Mouse (Mus musculus) liver, embryonic 11.5 days (tissue): Measurements from ENCODE around the gene Pbld1. TPM values are rescaled to one million over a fixed set of nuclear protein-coding genes. Genes with fewer than 3 reads are reported as not detected.

Source experiments
- ATAC-seq: fragments of 200-750 bp; cut with Nextera tagmentation; replicated peaks from 2 replicates; pipeline ENCODE4 v1.8.0; 2017; ENCODE audit warnings: moderate number of reproducible peaks, mild to moderate bottlenecking, moderate TSS enrichment, moderate library complexity; ENCODE audit not compliant: low FRiP score
- DNase-seq: peaks from one replicate; pipeline ENCODE4 v3.0.0-alpha.2; 2017; ENCODE audit warnings: low spot score
- H3K27ac ChIP-seq: fragments of 300-500 bp; sonication (generic); 2 replicates; pipeline ENCODE4 v1.5.1; 2014; ENCODE audit warnings: mild to moderate bottlenecking, low read depth, low read length, control low read depth
- H3K27me3 ChIP-seq: fragments of 300-500 bp; sonication (generic); replicated peaks from 2 replicates; pipeline ENCODE4 v1.6.1; 2014; ENCODE audit warnings: low read length, mixed read lengths; ENCODE audit not compliant: control insufficient read depth, insufficient read depth
- H3K36me3 ChIP-seq: fragments of 300-500 bp; sonication (generic); 2 replicates; pipeline ENCODE4 v1.6.1; 2014; ENCODE audit warnings: mild to moderate bottlenecking, low read length, moderate library complexity, mixed read lengths; ENCODE audit not compliant: control insufficient read depth, insufficient read depth
- H3K4me1 ChIP-seq: fragments of 300-500 bp; sonication (generic); replicated peaks from 2 replicates; pipeline ENCODE4 v1.6.1; 2014; ENCODE audit warnings: low read length, mixed read lengths; ENCODE audit not compliant: control insufficient read depth, insufficient read depth
- H3K4me2 ChIP-seq: fragments of 300-500 bp; sonication (generic); 2 replicates; pipeline ENCODE4 v1.6.1; 2014; ENCODE audit warnings: mild to moderate bottlenecking, control low read depth, moderate library complexity
- H3K4me3 ChIP-seq: fragments of 300-500 bp; sonication (generic); 2 replicates; pipeline ENCODE4 v1.5.1; 2014; ENCODE audit warnings: low read depth, low read length, control low read depth
- H3K9ac ChIP-seq: fragments of 300-500 bp; sonication (generic); 2 replicates; pipeline ENCODE4 v1.6.1; 2014; ENCODE audit warnings: low read depth, low read length, control low read depth
- H3K9me3 ChIP-seq: fragments of 300-500 bp; sonication (generic); 2 replicates; pipeline ENCODE4 v1.6.1; 2016; ENCODE audit warnings: low read length, inconsistent platforms, mixed read lengths; ENCODE audit not compliant: control insufficient read depth
- WGBS: fragments of 180-500 bp; shearing (Covaris S2); extraction: QIAGEN DNeasy Blood & Tissue Kit; methylation state at CpG from one replicate; pipeline ENCODE4 v1.1.7; 2014; 5-methylcytosine and 5-hydroxymethylcytosine counted together
- polyA plus RNA-seq: library from polyadenylated mRNA; unstranded; fragments of >200 nt; fragmentation: Nextera tagmentation; extraction: Ambion mirVana; gene quantifications from 2 replicates; pipeline ENCODE4 v1.2.1, GENCODE M21; 2014

Gene Pbld1
- polyA plus RNA-seq, 1 experiment from 2014 or later = 2.5 TPM

DNA sequence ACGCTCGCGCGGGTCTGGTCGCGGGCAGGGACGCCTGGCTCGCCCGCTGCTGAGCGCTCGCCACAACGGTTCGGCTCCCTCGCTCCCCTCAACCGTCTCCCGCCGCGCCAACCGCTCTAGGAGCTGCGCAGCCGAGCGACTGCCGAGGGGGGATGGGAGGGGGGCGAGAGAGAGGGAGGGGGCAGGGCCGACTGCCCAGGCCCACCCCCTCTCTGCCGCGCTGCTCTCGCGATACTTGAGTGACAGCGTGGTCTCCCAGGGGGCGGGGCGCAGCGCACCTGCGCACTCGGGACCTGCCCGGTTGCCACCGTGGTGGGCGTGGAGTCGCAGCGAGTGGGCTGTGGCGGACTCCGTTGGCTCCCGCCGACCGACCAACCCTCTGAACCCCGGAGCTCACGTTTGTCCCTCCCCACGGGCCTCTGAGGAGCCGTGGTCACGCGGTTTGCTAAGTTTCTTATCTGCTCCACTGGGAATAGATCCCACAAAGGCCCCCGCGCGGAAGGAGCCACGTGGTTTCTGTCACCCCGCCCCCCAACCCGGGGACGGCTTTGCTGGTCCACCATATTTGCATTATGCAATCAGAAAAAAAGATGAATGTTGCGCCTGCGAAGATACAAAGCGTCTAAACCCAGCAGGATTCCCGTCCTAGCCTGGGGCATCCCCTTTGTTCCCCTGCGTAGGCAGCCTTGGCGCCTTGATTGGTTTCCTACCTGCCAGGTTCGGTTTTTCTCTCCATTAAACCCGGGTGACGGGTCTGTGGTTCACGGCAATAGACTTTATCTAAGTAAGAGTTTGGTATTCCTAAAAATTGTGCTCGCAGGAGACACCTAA is 36.0 kb upstream of the Pbld1 start, which contains the start of the genes Hnrnph3 and Pbld2:
Hnrnph3 (minus strand) TSS at position 469 of the 831 bp plus-strand sequence.
Pbld2 (plus strand) TSS at position 567 of the 831 bp plus-strand sequence.
- peak within 1 kb of the TSS; percentile 99 for H3K27ac ChIP-seq
- H3K9me3 ChIP-seq = no peaks in the 10 kb centered on the region
- peaks cover 15% of the 10 kb centered on the region for H3K4me1 ChIP-seq
- H3K27me3 ChIP-seq = no peaks in the 10 kb centered on the region
- under 1% methylated on average over 68 of the region's 69 CpGs for WGBS
- peak; percentile 93 for ATAC-seq
- no peaks in the 10 kb centered on the region for H3K36me3 ChIP-seq
- peak; percentile 100 for DNase-seq
- H3K9ac ChIP-seq = peak within 1 kb of the TSS; percentile 99
- H3K4me3 ChIP-seq = peak within 1 kb of the TSS; percentile 91
- H3K4me2 ChIP-seq = peak within 1 kb of the TSS; percentile 73

DNA sequence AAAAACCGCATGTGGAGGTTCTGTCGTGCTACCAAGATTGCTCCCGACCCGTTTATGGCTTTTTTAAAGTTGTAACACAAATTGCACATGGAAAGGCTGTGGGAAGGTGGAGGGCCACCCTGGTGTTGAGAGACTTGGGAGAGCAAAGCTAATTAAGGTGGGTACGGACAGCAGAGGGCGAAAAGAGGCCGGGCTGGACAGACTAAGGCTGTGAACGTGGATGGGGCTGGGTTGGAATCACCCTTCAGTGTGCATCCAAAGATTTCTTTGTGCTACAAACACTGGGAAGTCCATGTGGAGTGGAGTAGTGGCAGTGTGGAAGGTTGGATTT is 35.4 kb upstream of the Pbld1 start:
- peak; percentile 51; the same call in 1 of the 2 replicates for ATAC-seq
- under 1% methylated on average over 8 of the region's 8 CpGs for WGBS
- H3K9me3 ChIP-seq = no peaks in the 10 kb centered on the region

DNA sequence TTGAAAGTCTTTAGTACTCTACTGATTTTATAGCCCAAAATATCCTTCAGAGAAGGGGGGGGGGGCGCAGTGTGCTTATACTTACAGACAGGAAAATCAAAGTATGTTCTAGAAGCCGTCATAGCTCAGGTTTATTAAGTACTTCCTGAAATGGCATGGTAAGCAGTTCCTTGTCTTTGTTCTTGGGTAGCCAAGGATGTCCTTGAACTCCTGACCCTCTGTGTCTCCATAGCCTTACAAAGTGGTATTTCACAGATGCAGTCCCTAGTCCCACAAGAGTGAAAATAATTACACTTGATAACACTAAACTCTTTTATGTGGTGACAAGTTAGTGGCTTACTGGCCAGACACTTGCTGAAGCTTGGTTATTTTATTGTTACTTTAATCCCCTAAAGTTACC is 34.9 kb upstream of the Pbld1 start:
- Histone ChIP-seq H3K27me3 (no peaks in the 10 kb centered on the region), H3K9ac (peak overlapping the region; percentile 99), H3K9me3 (no peaks in the 10 kb centered on the region), H3K4me2 (peak overlapping the region; percentile 73), H3K4me1 (peaks cover 15% of the 10 kb centered on the region), H3K27ac (peak overlapping the region; percentile 99), H3K36me3 (no peaks in the 10 kb centered on the region), H3K4me3 (peak overlapping the region; percentile 91)
- WGBS = 43% methylated on average over 2 of the region's 2 CpGs
- DNase-seq (no peak), ATAC-seq (no peak)

More for the DNA sequence above, 35.4 kb upstream of the Pbld1 start:
- no peaks in the 10 kb centered on the region for H3K27me3 ChIP-seq
- no peak for DNase-seq
- peak overlapping the region; percentile 91 for H3K4me3 ChIP-seq
- H3K4me1 ChIP-seq = peaks cover 15% of the 10 kb centered on the region
- peak overlapping the region; percentile 99 for H3K27ac ChIP-seq
- H3K36me3 ChIP-seq = no peaks in the 10 kb centered on the region
- peak overlapping the region; percentile 73 for H3K4me2 ChIP-seq
- H3K9ac ChIP-seq = peak overlapping the region; percentile 99

DNA sequence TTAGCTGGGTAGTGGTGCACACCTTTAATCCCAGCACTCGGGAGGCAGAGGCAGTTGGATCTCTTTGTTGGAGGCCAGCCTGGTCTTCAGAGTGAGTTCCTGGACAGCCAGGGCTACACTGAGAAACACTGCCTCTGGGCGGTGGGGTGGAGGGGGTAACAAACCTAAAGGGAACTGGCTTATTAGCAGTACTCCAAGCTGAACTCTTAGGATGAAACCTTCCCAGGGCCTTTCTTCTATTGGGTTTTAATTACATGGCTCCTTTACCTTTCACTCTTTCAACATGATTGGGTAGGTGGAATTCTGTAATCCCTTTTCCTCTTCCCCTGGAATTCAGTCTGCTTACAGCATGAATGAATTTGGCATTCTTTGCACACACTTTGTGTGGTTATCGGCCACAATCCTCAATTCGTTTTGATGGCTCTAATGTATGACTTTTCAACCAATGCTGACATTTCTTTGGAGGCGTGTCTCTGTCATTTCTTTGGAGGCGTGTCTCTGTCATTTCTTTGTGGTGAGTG is 34.4 kb upstream of the Pbld1 start:
- Histone ChIP-seq H3K4me2 (peak overlapping the region; percentile 73), H3K27ac (no peak overlapping the region), H3K36me3 (no peaks in the 10 kb centered on the region), H3K9me3 (no peaks in the 10 kb centered on the region), H3K4me1 (peaks cover 15% of the 10 kb centered on the region), H3K9ac (no peak overlapping the region), H3K27me3 (no peaks in the 10 kb centered on the region), H3K4me3 (no peak overlapping the region)
- no peak for DNase-seq
- ATAC-seq = no peak
- 76% methylated on average over 6 of the region's 6 CpGs for WGBS

DNA sequence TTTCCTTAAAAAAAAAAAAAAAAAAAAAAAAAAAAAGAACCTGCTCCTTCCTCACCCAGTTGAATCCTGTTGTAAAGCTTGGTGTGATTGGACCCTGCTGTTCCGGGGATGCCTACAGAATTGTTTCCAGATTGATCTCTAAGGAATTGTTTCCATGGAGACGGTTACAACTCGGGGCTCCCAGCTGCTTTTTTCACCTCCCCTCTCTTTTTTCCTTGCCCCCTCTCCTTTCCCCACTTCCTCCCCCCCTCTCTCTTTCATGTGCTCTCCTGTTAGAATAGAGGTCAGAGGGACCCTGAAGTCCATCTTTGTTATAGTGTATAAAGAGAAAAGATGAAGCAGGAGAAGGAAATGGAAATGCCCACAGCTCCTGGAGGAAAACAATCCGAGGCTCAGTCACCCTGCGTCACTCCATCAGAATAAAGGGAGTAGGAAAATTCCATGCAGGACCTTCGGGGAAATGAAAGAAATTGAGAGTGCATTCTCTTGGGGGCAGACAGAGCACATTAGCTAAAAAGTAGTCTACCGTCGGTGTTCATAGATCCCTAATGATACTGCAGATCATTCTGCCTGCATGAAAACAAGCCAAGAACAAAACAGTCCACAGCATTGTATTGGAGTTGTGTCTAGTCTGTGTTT is 33.7 kb upstream of the Pbld1 start:
- WGBS = 73% methylated on average over 8 of the region's 8 CpGs

DNA sequence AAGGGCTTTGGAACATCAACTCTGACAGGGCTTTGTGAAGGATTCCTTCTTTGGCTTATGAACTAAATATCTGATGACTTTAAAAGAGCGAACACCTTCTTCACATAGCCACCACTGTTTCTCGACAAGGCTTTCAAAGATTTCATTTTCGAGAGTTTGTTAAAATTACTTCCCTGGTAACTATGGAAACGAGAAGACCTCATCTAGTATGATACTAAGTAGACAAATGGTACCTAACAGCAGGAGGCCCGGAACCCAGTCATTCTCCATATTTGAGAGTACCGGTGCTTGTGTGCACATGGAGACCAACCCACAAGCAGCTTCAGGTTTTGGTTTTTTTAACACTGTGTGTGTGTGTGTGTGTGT is 33.2 kb upstream of the Pbld1 start:
- DNase-seq = no peak
- peaks cover 7% of the 10 kb centered on the region; the same call in 1 of the 2 replicates for H3K4me1 ChIP-seq
- H3K4me3 ChIP-seq = no peak overlapping the region
- no peak for ATAC-seq
- WGBS = 86% methylated on average over 6 of the region's 6 CpGs
- H3K9me3 ChIP-seq = no peaks in the 10 kb centered on the region
- H3K27ac ChIP-seq = no peak overlapping the region
- H3K4me2 ChIP-seq = no peak overlapping the region
- H3K27me3 ChIP-seq = no peaks in the 10 kb centered on the region
- H3K9ac ChIP-seq = no peak overlapping the region
- H3K36me3 ChIP-seq = no peaks in the 10 kb centered on the region

More for the DNA sequence above, 33.7 kb upstream of the Pbld1 start:
- no peaks in the 10 kb centered on the region for H3K36me3 ChIP-seq
- H3K27me3 ChIP-seq = no peaks in the 10 kb centered on the region
- ATAC-seq (no peak), DNase-seq (no peak)
- H3K4me3 ChIP-seq = no peak overlapping the region
- no peak overlapping the region for H3K9ac ChIP-seq
- H3K27ac ChIP-seq = no peak overlapping the region
- H3K4me1 ChIP-seq = peaks cover 11% of the 10 kb centered on the region
- no peak overlapping the region for H3K4me2 ChIP-seq
- no peaks in the 10 kb centered on the region for H3K9me3 ChIP-seq

DNA sequence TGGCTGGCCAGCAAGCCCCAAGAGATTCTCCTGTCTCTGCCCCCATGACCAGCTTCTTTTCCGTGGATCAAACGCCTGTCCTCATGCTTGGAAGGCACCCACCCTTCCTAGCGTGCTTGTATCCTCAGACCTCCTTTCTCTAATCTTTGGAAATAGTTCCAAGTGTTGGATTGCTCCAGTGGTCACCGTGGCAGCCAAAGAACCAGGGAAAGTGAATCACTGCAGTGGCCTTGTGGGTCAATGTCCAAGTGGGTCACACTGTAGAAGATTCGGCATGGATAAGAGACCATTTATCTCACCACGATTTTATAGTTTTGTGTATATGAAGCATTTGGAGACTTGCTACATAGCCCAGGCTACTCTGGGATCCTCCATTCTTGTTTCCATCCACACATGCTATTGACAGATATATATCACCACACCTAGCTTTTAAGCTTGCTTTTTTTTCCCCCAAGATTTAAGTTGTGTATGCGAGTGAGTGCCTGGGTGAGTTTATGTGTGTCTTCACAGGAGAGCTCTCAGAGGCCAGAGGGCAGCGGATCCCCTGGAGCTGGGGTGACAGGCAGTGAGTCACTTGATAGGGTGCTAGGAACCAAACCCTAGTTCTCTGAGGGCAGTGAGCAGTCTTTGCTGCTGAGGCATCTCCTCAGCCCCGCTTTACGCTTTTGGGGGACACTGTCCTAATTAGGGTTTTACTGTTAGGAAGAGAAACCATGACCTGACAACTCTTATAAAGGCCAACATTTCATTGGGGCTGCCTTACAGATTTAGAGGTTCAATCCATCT is 32.4 kb upstream of the Pbld1 start:
- Histone ChIP-seq H3K4me2 (no peak overlapping the region), H3K4me1 (peaks cover 4% of the 10 kb centered on the region; the same call in 1 of the 2 replicates), H3K4me3 (no peak overlapping the region), H3K9me3 (no peaks in the 10 kb centered on the region), H3K27ac (no peak overlapping the region), H3K9ac (no peak overlapping the region), H3K36me3 (no peaks in the 10 kb centered on the region), H3K27me3 (no peaks in the 10 kb centered on the region)
- no peak for DNase-seq
- no peak for ATAC-seq
- WGBS = 90% methylated on average over 10 of the region's 10 CpGs

DNA sequence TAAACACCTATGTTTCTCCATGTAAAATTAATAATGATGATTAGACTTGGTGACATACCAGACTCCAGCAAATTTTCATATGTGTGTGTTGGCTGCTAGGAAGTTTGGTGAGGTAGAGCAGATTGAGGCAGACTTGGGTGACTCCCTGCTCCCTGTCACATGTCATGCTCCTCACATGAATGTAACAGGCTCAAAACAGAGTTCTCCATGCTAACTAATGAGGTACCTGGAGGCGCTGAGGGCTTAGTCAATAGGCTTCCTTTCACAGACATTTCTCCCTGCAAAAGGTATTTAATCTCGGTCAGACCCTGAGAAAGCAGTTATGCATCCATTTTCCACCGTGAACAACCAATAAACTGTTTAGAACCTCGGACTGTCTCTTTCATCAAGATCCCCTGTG is 31.6 kb upstream of the Pbld1 start:
- H3K36me3 ChIP-seq = no peaks in the 10 kb centered on the region
- no peak overlapping the region for H3K4me3 ChIP-seq
- H3K4me1 ChIP-seq = peaks cover 4% of the 10 kb centered on the region; the same call in 1 of the 2 replicates
- H3K27me3 ChIP-seq = no peaks in the 10 kb centered on the region
- no peaks in the 10 kb centered on the region for H3K9me3 ChIP-seq
- no peak overlapping the region for H3K9ac ChIP-seq
- no peak overlapping the region for H3K27ac ChIP-seq
- DNase-seq (no peak), ATAC-seq (no peak)
- H3K4me2 ChIP-seq = no peak overlapping the region
- 87% methylated on average over 4 of the region's 4 CpGs for WGBS
